Mouse (Mus musculus): ENCODE results near the gene Prss8. TPM values are rescaled to one million over a fixed set of nuclear protein-coding genes. Genes with fewer than 3 reads are reported as not detected.
A peak's percentile ranks its signal among the peaks of the same experiment; 100 is the strongest.

Prss8 gene
- 44.7 and 47.1 TPM in 2 replicates for polyA plus RNA-seq (2014; fragmentation: Nextera tagmentation; extraction: Ambion mirVana)

GRCm38 (mm10) chr7:127929923-127930322, at the start of gene Prss8:
Gene Prss8, minus strand, starts transcription at chr7:127930104.
- peak within 1 kb of the TSS; percentile 49 for H3K4me2 ChIP-seq (replicated peaks; ENCODE audit: low read depth, low read length)
- H3K36me3 ChIP-seq (ENCODE audit: control insufficient read depth, insufficient read depth, low read length), result peaks cover 17% of the 10 kb centered on the region
- 9% methylated on average over 6 of the region's 6 CpGs for WGBS
- peak within 1 kb of the TSS; percentile 76; the same call in 1 of the 2 replicates for H3K27ac ChIP-seq (ENCODE audit: low read depth, low read length)
- H3K9ac ChIP-seq (ENCODE audit: low read depth, low read length), result peak within 1 kb of the TSS; percentile 64
- no peaks in the 10 kb centered on the region for H3K9me3 ChIP-seq (ENCODE audit: control insufficient read depth, low read length)
- no peak for ATAC-seq (ENCODE audit: low FRiP score, low TSS enrichment)
- peaks cover 36% of the 10 kb centered on the region for H3K4me1 ChIP-seq (ENCODE audit: control insufficient read depth, insufficient read depth, low read length)
- no peaks in the 10 kb centered on the region for H3K27me3 ChIP-seq (ENCODE audit: control insufficient read depth, insufficient read depth, low read length)
- H3K4me3 ChIP-seq (ENCODE audit: low read length), result peak within 1 kb of the TSS; percentile 49

GRCm38 (mm10) chr7:127978856-127979255, 49.0 kb upstream of the Prss8 start:
- no peak overlapping the region for H3K27ac ChIP-seq (ENCODE audit: low read depth, low read length)
- no peaks in the 10 kb centered on the region for H3K27me3 ChIP-seq (ENCODE audit: control insufficient read depth, insufficient read depth, low read length)
- H3K36me3 ChIP-seq (ENCODE audit: control insufficient read depth, insufficient read depth, low read length), result peaks cover 99% of the 10 kb centered on the region
- no peak overlapping the region for H3K9ac ChIP-seq (ENCODE audit: low read depth, low read length)
- no peak overlapping the region for H3K4me3 ChIP-seq (ENCODE audit: low read length)
- WGBS, result 91% methylated on average over 2 of the region's 2 CpGs
- ATAC-seq (ENCODE audit: low FRiP score, low TSS enrichment), result no peak
- H3K4me1 ChIP-seq (ENCODE audit: control insufficient read depth, insufficient read depth, low read length), result no peaks in the 10 kb centered on the region
- no peak overlapping the region for H3K4me2 ChIP-seq (replicated peaks; ENCODE audit: low read depth, low read length)
- no peaks in the 10 kb centered on the region for H3K9me3 ChIP-seq (ENCODE audit: control insufficient read depth, low read length)

GRCm38 (mm10) chr7:127974413-127974930, 44.6 kb upstream of the Prss8 start:
- ATAC-seq (ENCODE audit: low FRiP score, low TSS enrichment), result no peak
- H3K9ac ChIP-seq (ENCODE audit: low read depth, low read length), result no peak overlapping the region
- no peaks in the 10 kb centered on the region for H3K9me3 ChIP-seq (ENCODE audit: control insufficient read depth, low read length)
- H3K4me2 ChIP-seq (replicated peaks; ENCODE audit: low read depth, low read length), result no peak overlapping the region
- H3K36me3 ChIP-seq (ENCODE audit: control insufficient read depth, insufficient read depth, low read length), result peaks cover 99% of the 10 kb centered on the region
- no peak overlapping the region for H3K27ac ChIP-seq (ENCODE audit: low read depth, low read length)
- WGBS, result 84% methylated on average over 2 of the region's 2 CpGs
- H3K4me3 ChIP-seq (ENCODE audit: low read length), result no peak overlapping the region
- H3K27me3 ChIP-seq (ENCODE audit: control insufficient read depth, insufficient read depth, low read length), result no peaks in the 10 kb centered on the region
- H3K4me1 ChIP-seq (ENCODE audit: control insufficient read depth, insufficient read depth, low read length), result peaks cover 7% of the 10 kb centered on the region

- Histone ChIP-seq H3K4me2 (replicated peaks; ENCODE audit: low read depth, low read length) (peak overlapping the region; percentile 70), H3K27ac (ENCODE audit: low read depth, low read length) (peak overlapping the region; percentile 97), H3K4me1 (ENCODE audit: control insufficient read depth, insufficient read depth, low read length) (peaks cover 18% of the 10 kb centered on the region), H3K9me3 (ENCODE audit: control insufficient read depth, low read length) (no peaks in the 10 kb centered on the region), H3K4me3 (ENCODE audit: low read length) (peak overlapping the region; percentile 99), H3K36me3 (ENCODE audit: control insufficient read depth, insufficient read depth, low read length) (peaks cover 43% of the 10 kb centered on the region), H3K9ac (ENCODE audit: low read depth, low read length) (peak overlapping the region; percentile 99), H3K27me3 (ENCODE audit: control insufficient read depth, insufficient read depth, low read length) (no peaks in the 10 kb centered on the region)
- peak; percentile 50 for ATAC-seq (ENCODE audit: low FRiP score, low TSS enrichment)
- 1% methylated on average over 41 of the region's 42 CpGs for whole genome bisulfite sequencing
Observed at GRCm38 (mm10) chr7:127967922-127968828, 38.3 kb upstream of the Prss8 start.

- Histone ChIP-seq H3K9ac (ENCODE audit: low read depth, low read length) (peak within 1 kb of the TSS; percentile 99), H3K4me2 (replicated peaks; ENCODE audit: low read depth, low read length) (peak within 1 kb of the TSS; percentile 70), H3K4me3 (ENCODE audit: low read length) (peak within 1 kb of the TSS; percentile 99), H3K27me3 (ENCODE audit: control insufficient read depth, insufficient read depth, low read length) (no peaks in the 10 kb centered on the region), H3K36me3 (ENCODE audit: control insufficient read depth, insufficient read depth, low read length) (peaks cover 34% of the 10 kb centered on the region), H3K9me3 (ENCODE audit: control insufficient read depth, low read length) (no peaks in the 10 kb centered on the region), H3K27ac (ENCODE audit: low read depth, low read length) (peak within 1 kb of the TSS; percentile 97), H3K4me1 (ENCODE audit: control insufficient read depth, insufficient read depth, low read length) (peaks cover 18% of the 10 kb centered on the region)
- under 1% methylated on average over 86 of the region's 92 CpGs for WGBS
- peak; percentile 95 for ATAC-seq (ENCODE audit: low FRiP score, low TSS enrichment)
Observed at GRCm38 (mm10) chr7:127967004-127967921, 37.4 kb upstream of the Prss8 start, which contains the start of gene Fus. Gene Fus, plus strand, starts transcription at chr7:127967457.

GRCm38 (mm10) chr7:127966371-127966918, 36.5 kb upstream of the Prss8 start:
- peak; percentile 26 for ATAC-seq (ENCODE audit: low FRiP score, low TSS enrichment)
- peak overlapping the region; percentile 97 for H3K27ac ChIP-seq (ENCODE audit: low read depth, low read length)
- WGBS, result 7% methylated on average over 10 of the region's 10 CpGs
- no peaks in the 10 kb centered on the region for H3K27me3 ChIP-seq (ENCODE audit: control insufficient read depth, insufficient read depth, low read length)
- H3K4me1 ChIP-seq (ENCODE audit: control insufficient read depth, insufficient read depth, low read length), result peaks cover 18% of the 10 kb centered on the region
- peak overlapping the region; percentile 99 for H3K9ac ChIP-seq (ENCODE audit: low read depth, low read length)
- no peaks in the 10 kb centered on the region for H3K9me3 ChIP-seq (ENCODE audit: control insufficient read depth, low read length)
- peak overlapping the region; percentile 65 for H3K4me2 ChIP-seq (replicated peaks; ENCODE audit: low read depth, low read length)
- peak overlapping the region; percentile 99 for H3K4me3 ChIP-seq (ENCODE audit: low read length)
- H3K36me3 ChIP-seq (ENCODE audit: control insufficient read depth, insufficient read depth, low read length), result peaks cover 26% of the 10 kb centered on the region

- no peak for ATAC-seq (ENCODE audit: low FRiP score, low TSS enrichment)
- H3K4me2 ChIP-seq (replicated peaks; ENCODE audit: low read depth, low read length), result no peak overlapping the region
- H3K4me3 ChIP-seq (ENCODE audit: low read length), result no peak overlapping the region
- H3K9ac ChIP-seq (ENCODE audit: low read depth, low read length), result no peak overlapping the region
- H3K4me1 ChIP-seq (ENCODE audit: control insufficient read depth, insufficient read depth, low read length), result no peaks in the 10 kb centered on the region
- 55% methylated on average over 5 of the region's 5 CpGs for WGBS
- no peaks in the 10 kb centered on the region for H3K27me3 ChIP-seq (ENCODE audit: control insufficient read depth, insufficient read depth, low read length)
- H3K9me3 ChIP-seq (ENCODE audit: control insufficient read depth, low read length), result no peaks in the 10 kb centered on the region
- H3K36me3 ChIP-seq (ENCODE audit: control insufficient read depth, insufficient read depth, low read length), result no peaks in the 10 kb centered on the region
- H3K27ac ChIP-seq (ENCODE audit: low read depth, low read length), result no peak overlapping the region
Observed at GRCm38 (mm10) chr7:127959364-127959763, 29.5 kb upstream of the Prss8 start.

GRCm38 (mm10) chr7:127952864-127953581, 23.1 kb upstream of the Prss8 start:
- H3K9ac ChIP-seq (ENCODE audit: low read depth, low read length), result no peak overlapping the region

More at GRCm38 (mm10) chr7:127952864-127953581, 23.1 kb upstream of the Prss8 start:
- H3K27me3 ChIP-seq (ENCODE audit: control insufficient read depth, insufficient read depth, low read length), result no peaks in the 10 kb centered on the region
- H3K27ac ChIP-seq (ENCODE audit: low read depth, low read length), result no peak overlapping the region
- H3K9me3 ChIP-seq (ENCODE audit: control insufficient read depth, low read length), result no peaks in the 10 kb centered on the region
- no peaks in the 10 kb centered on the region for H3K4me1 ChIP-seq (ENCODE audit: control insufficient read depth, insufficient read depth, low read length)
- 39% methylated on average over 13 of the region's 13 CpGs for WGBS
- ATAC-seq (ENCODE audit: low FRiP score, low TSS enrichment), result no peak
- H3K4me3 ChIP-seq (ENCODE audit: low read length), result no peak overlapping the region
- no peak overlapping the region for H3K4me2 ChIP-seq (replicated peaks; ENCODE audit: low read depth, low read length)
- no peaks in the 10 kb centered on the region for H3K36me3 ChIP-seq (ENCODE audit: control insufficient read depth, insufficient read depth, low read length)
